Mouse (Mus musculus): ENCODE data around the gene L3mbtl2.
A peak's percentile ranks its signal among the peaks of the same experiment; 100 is the strongest.

L3mbtl2 gene

DNA sequence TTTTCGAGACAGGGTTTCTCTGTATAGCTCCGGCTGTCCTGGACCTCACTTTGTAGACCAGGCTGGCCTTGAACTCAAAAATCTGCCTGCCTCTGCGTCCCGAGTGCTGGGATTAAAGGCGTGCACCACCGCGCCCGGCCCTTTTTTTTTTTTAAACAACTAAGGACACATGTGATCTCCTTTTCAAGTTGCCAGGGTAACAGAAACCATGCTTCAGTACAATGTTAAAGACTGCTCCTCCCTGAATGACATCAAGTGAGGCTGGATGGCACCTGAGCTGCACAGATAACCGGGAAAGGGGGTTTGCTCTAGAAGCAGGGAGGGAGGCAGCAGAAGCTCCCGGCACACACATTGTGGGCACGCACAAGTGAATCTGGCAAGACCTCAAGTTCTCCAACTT is 45.3 kb downstream of the L3mbtl2 start:
- no peak for DNase-seq (ENCODE audit: low spot score in 2 of 2)

DNA sequence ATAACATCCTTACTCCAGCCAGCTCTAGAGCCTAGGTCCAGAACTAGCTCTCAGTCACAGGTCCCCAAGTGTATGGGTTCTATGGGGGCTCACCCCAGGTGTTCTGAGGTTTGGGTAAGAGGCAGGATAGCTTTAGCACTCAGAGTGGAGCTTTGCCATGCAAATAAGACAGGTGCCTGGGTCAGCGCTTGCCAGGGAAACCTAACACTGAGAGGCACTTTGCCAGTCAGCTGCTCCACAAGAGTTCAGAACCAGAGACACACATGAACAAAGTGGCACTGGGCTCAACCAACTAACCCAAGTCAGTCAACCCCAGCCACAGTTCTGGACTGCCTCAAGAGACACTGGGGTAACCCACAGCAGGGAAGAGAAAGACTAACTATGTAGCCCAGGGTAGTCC is 46.0 kb downstream of the L3mbtl2 start:
- DNase-seq (ENCODE audit: low spot score in 2 of 2) = no peak

GRCm38 (mm10) chr15:81710801-81711200 is 47.1 kb downstream of the L3mbtl2 start:
- DNase-seq (ENCODE audit: low spot score in 2 of 2) = no peak

DNA sequence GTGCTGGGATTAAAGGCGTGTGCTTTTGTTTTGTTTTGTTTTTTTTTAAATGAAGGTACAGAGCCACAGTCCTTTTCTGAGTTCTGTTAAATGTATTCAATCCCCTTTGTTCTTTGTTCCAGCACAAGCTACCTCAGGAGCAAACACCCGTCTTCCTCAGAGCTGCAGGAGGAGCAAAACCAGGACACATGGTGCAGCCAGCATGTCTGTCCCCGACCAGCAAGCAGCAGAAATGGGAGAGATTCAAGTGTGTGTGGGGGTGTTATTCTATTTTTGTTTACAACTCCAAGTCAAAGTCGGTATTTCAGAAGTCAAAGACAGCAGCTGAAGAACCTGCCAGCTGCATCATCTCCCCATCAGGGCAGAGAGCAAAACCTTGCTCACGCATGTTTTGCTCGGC is 50.1 kb downstream of the L3mbtl2 start:
- DNase-seq (ENCODE audit: low spot score in 2 of 2) = no peak

GRCm38 (mm10) chr15:81718336-81719138 is 54.8 kb downstream of the L3mbtl2 start:
- no peak for DNase-seq (ENCODE audit: low spot score in 2 of 2)

GRCm38 (mm10) chr15:81719139-81719531 is 55.4 kb downstream of the L3mbtl2 start:
- DNase-seq (ENCODE audit: low spot score in 2 of 2) = no peak

GRCm38 (mm10) chr15:81722361-81722760 is 58.7 kb downstream of the L3mbtl2 start:
- DNase-seq (ENCODE audit: low spot score in 2 of 2) = no peak

DNA sequence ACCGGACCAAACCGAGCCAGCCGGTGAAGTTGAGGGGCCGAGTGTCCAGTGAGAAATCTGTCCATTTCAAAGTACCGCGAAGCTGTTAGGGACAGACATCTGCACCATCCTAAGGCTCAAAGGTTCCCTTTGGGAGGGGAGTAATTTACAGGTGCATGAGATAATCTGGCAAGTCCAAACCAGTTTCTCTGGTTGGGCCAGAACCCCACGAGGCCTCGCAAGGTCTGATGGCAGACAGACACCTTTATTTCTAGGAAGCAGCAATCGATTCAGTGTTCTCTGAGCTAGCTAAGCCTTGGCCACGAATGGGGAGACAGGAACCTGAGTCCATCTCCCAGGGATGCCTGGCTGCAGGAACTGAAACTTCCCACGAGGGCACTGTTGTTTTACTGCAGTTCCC is 60.0 kb downstream of the L3mbtl2 start:
- DNase-seq (ENCODE audit: low spot score in 2 of 2) = no peak

DNA sequence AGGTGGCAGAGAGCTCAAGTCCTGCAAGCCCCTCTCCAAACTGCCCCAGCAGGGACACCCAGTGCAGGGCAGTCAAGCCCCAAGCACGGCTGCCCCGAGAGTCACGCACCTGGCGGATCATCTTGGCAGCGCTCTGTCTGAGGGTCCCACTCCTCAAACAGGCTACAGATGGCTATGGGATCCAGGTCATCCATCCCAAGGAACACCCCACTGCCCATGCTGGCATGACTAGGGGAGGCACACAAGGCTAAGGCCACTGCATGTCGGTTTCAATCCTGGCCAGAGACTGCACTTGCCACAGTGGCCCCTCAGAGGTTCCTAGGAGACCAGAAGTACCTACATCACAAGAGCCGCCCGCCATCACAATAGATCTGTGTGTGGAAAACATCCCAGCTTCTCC is 62.3 kb downstream of the L3mbtl2 start:
- no peak for DNase-seq (ENCODE audit: low spot score in 2 of 2)

GRCm38 (mm10) chr15:81729241-81729791 is 65.6 kb downstream of the L3mbtl2 start:
- DNase-seq (ENCODE audit: low spot score in 2 of 2) = peak in 1 of 2 experiments; percentile 24

DNA sequence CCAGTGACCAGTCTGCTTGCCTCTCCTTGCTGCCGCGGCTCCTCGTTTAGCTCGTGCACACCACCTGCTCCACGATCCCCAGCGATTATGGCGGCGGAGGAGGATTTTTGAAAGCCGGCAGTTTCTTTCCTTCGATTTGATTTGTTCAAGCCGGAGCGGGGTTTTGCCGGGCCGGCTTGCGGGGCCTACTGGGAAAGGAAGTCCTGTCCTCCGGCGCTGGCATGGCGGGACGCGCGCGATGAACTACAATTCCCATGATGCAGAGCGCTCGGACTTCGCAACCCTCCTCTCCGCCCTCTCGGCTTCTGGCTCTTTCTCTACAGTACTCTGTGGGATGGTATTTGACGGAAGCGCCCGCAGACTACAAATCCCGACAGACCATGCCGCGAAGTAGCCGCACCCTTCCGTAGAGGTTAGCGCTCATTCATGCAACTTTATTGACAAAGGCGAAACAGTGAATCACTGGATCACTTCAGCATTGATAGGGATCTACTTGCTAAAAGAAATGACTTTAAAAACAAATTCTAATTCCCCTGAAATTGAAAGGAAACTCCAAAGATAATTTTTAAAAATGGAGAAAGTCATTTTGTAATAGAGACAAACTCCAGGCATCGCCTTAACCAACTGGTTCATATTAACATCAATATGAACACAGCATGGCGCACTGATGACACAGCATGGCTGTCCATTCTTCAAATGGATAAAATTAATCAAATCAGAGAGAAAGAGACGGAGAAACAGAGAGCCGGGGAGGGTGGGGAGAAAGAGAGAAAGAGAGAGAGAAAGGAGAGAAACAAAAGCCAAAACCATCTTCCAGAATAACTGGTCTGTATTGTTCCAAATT is 66.3 kb downstream of the L3mbtl2 start:
- DNase-seq (ENCODE audit: low spot score in 2 of 2) = peak; percentile 98 to 99

DNA sequence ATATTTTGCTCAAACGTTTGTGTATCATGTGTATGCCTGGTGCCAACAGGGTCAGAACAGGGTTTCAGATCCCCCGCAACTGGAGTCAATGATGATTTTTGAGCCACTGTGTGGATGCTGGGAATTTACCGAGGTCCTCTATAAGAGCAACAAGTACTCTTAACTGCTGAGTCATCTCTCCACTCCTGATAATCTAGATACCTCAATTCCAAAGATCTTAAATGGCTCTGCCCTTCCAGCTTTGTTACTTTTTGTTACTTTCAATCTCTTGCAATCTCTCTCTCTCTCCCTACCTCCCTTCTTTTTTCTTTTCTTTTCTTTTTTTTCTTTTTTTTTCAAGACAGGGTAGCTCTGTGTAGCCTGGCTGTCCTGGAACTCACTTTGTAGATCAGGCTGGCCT is 71.4 kb downstream of the L3mbtl2 start:
- DNase-seq (ENCODE audit: low spot score in 2 of 2) = no peak

Data from heart, adult 9 months (tissue).